Mouse (Mus musculus) left cerebral cortex, postnatal 25 days (tissue): ENCODE results near the gene Pjvk. TPM values are rescaled to one million over a fixed set of nuclear protein-coding genes. Genes with fewer than 3 reads are reported as not detected.

Experiments
- DNase-seq, 2 experiments: peaks; one replicate each; pipeline ENCODE4 v3.0.0; 2022; ENCODE audit warnings: low spot score in 2 of 2, mixed read lengths in 1 of 2
- intact Hi-C: fragments of 180-260 bp; cut with DNase I; formaldehyde crosslinking; loops from one replicate; pipeline ENCODE4 v1.15.1; 2025
- total RNA-seq, 2 experiments: library from RNA; stranded (reverse); gene quantifications; 2 replicates each; pipeline ENCODE4 v1.2.3; 2021

Gene Pjvk
- total RNA-seq, 2 experiments from 2014 or later = 0.27 to 0.30 TPM

GRCm38 (mm10) chr2:76702188-76702587 lies 53.9 kb downstream of the Pjvk start:
- no peak for DNase-seq
- intact Hi-C loops = no loop called here

- DNase-seq = no peak
- intact Hi-C loops = no loop called here
These were observed 54.5 kb downstream of the Pjvk start for GRCm38 (mm10) chr2:76702751-76703150.

- intact Hi-C loops = no loop called here
These were observed 57.4 kb downstream of the Pjvk start for GRCm38 (mm10) chr2:76705655-76706054.

More at GRCm38 (mm10) chr2:76705655-76706054, 57.4 kb downstream of the Pjvk start:
- no peak for DNase-seq

Other genes starting within 250 kb of the Pjvk start
- gene Osbpl6, start 242.0 kb upstream of the Pjvk start, total RNA-seq = 10 to 100 TPM; 49.0 to 54.3 TPM
- 10 to 100 TPM; 14.2 to 14.7 TPM for gene Prkra, start 461 bp upstream of the Pjvk start, total RNA-seq
- 1 to 10 TPM; 4.4 to 5.6 TPM for gene Fkbp7, start 24.6 kb downstream of the Pjvk start, total RNA-seq
- gene Plekha3, start 26.8 kb downstream of the Pjvk start, total RNA-seq = 10 to 100 TPM; 37.1 to 38.3 TPM